Mouse (Mus musculus) heart, adult 11 months (tissue): ENCODE measurements at regions not wholly inside any gene's neighbourhood (a gene's known extent, or its start where the extent isn't known, plus 50 kb on each side); places are given as distances from the start of the nearest gene placed in this dataset.

Source experiments
- DNase-seq: peaks from one replicate; pipeline ENCODE4 v3.0.0; 2022

DNA sequence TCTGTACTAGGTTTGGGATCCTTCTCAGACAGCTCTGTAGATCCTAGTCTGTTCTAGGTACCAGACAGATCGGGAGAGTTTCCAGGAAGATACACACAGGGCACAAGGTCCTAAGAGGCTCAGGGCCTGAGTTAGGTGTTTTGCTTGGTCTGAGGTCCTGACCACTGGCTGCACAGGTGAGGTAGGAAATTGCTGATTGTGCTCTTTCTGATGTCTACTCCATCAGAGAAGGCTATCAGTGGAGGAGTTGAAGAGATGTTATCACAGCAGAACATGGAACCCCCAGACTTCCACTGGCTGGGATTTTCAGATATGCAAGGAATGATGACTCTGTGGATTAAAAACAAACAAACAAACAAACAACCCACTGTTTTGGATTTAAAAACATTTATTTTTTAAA is 61.1 kb downstream of the Rrm2 start:
- DNase-seq = peak; percentile 25

DNA sequence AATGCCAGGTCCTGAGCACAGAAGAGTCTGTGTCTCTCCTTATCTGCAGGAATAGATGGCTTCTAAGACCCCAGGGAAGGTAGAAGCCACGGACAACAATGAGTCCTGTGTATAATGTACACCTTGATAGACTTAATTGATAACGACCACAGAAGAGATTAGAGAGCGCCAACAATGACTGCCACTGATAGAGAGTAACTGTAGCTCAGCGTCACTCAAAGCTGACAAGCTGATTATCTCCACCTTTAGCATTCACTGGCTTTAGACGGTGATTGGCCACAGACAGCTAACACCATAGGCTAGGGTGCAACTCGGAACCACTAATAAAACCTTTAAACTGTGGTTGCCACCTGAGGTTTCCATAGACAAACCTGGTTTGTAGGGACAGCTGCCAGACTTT is 57.9 kb upstream of the Mboat2 start:
- DNase-seq = peak; percentile 48

DNA sequence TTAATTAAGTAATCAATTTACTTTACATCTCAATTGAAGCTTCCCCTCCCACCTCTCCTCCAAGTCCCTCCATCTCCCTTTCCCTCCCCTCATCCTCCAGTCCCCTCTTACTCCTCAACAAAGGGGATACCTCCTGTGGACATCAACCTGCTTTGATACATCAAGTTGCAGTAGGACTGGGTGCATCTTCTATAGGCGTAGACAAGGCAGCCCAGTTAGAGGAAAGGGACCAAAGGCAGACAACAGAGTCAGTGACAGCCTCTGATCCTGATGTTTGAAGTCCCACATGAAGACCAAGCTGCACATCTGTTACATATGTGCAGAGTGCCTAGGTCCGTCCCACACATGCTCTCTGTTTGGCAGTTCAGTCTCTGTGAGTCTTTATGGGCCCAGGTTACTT is 52.9 kb upstream of the Mboat2 start:
- DNase-seq = peak; percentile 60

DNA sequence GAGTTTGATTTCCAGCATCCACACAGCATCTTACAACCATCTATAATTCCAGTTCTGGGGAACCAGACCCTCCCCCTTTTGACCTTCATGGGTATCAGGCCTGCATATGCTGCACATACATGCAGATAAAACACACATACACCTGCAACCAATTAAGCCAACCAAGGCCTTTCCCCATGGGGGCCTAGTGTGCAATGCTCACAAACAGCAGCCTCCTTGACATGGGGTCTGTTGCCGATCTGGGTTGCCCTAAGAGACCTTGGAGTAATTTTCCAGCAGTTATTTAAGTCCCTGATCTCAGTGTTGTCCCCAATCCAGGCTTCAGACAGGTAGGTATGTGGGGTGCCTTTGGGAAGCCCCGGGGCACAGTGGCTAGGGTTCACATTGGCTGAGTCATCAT is 51.8 kb upstream of the Mboat2 start:
- DNase-seq = peak; percentile 69

DNA sequence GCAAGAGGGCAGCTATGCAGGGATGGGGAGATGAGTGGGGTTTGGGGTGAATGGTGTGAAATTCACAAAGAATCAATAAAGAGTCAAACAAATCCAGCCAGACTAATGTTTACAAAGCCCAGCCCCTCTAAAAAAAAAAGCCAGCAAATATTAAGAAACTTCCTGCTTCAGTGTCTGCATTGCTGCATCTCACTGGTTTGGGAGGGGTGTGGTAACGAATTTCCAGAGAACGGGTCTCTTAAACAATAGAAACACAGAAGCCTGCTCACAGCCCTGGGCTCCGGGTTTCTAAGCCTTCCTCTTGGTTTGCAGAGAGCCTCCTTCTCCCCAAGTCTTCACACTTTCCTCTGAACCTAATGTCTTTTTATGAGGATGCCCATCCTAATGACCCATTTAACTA is 50.1 kb upstream of the Mboat2 start:
- DNase-seq = no peak
